Mouse (Mus musculus): ENCODE results near the gene Klrg1. TPM values are rescaled to one million over a fixed set of nuclear protein-coding genes. Genes with fewer than 3 reads are reported as not detected.
A peak's percentile ranks its signal among the peaks of the same experiment; 100 is the strongest.

Klrg1 gene
- polyA plus RNA-seq, 1 experiment = not detected

GRCm38 (mm10) chr6:122291264-122291663, 8.6 kb upstream of the Klrg1 start:
- H3K36me3 ChIP-seq (ENCODE audit: control insufficient read depth, insufficient read depth) = no peaks in the 10 kb centered on the region
- TF ChIP-seq CEBPB (IDR thresholded peaks at IDR 0.05; ENCODE audit: insufficient read depth, poor library complexity, severe bottlenecking) (no peak), MYOD1 (IDR thresholded peaks at IDR 0.05; ENCODE audit: control insufficient read depth in 1 of 3, insufficient read length in 2 of 3, low read depth in 2 of 3) (peak in 1 of 3 experiments; percentile 29)
- H3K79me2 ChIP-seq (ENCODE audit: control insufficient read depth, insufficient read depth) = no peaks in the 10 kb centered on the region
- H3K4me3 ChIP-seq = no peak overlapping the region
- H3ac ChIP-seq (ENCODE audit: control insufficient read depth, insufficient read length) = no peak overlapping the region
- no peak overlapping the region for H3K4me2 ChIP-seq (ENCODE audit: low read depth)
- no peaks in the 10 kb centered on the region for H3K27me3 ChIP-seq (ENCODE audit: control insufficient read depth, insufficient read depth, insufficient read length)

- H3K4me3 ChIP-seq = no peak overlapping the region
- no peak for TF ChIP-seq REST (IDR thresholded peaks at IDR 0.05; ENCODE audit: insufficient read depth, insufficient read length)
- no peak for TF ChIP-seq POLR2AphosphoS2 (IDR thresholded peaks at IDR 0.05; ENCODE audit: insufficient read length, low read depth)
- TF ChIP-seq E2F4 (IDR thresholded peaks at IDR 0.05; ENCODE audit: insufficient read depth) = no peak
- TF ChIP-seq CEBPB (IDR thresholded peaks at IDR 0.05; ENCODE audit: insufficient read depth, poor library complexity, severe bottlenecking) = no peak
- no peak for TF ChIP-seq USF1 (IDR thresholded peaks at IDR 0.05; ENCODE audit: low read depth)
- no peak for TF ChIP-seq TCF3 (IDR thresholded peaks at IDR 0.05; ENCODE audit: insufficient read length, low read depth)
- no peak for TF ChIP-seq MYOD1 (IDR thresholded peaks at IDR 0.05; ENCODE audit: control insufficient read depth in 1 of 3, insufficient read length in 2 of 3, low read depth in 2 of 3)
- no peak for TF ChIP-seq TCF12 (IDR thresholded peaks at IDR 0.05; ENCODE audit: insufficient read depth, poor library complexity, severe bottlenecking)
- TF ChIP-seq SRF (IDR thresholded peaks at IDR 0.05; ENCODE audit: control insufficient read depth, insufficient read length, low read depth) = no peak
- no peak for TF ChIP-seq MAX (IDR thresholded peaks at IDR 0.05; ENCODE audit: low read depth)
- no peak for TF ChIP-seq MYOG (IDR thresholded peaks at IDR 0.05; ENCODE audit: control insufficient read depth in 1 of 3, insufficient read depth in 1 of 3, insufficient read length in 2 of 3, low read depth in 2 of 3)
- TF ChIP-seq POLR2A (IDR thresholded peaks at IDR 0.05; ENCODE audit: insufficient read length, low read depth) = no peak
- H3K36me3 ChIP-seq (ENCODE audit: control insufficient read depth, insufficient read depth) = no peaks in the 10 kb centered on the region
- H3K79me2 ChIP-seq (ENCODE audit: control insufficient read depth, insufficient read depth) = no peaks in the 10 kb centered on the region
- no peak overlapping the region for H3K4me2 ChIP-seq (ENCODE audit: low read depth)
- H3ac ChIP-seq (ENCODE audit: control insufficient read depth, insufficient read length) = no peak overlapping the region
- H3K27me3 ChIP-seq (ENCODE audit: control insufficient read depth, insufficient read depth, insufficient read length) = no peaks in the 10 kb centered on the region
Measured at GRCm38 (mm10) chr6:122290253-122290652, 7.6 kb upstream of the Klrg1 start.

GRCm38 (mm10) chr6:122289313-122289712, 6.6 kb upstream of the Klrg1 start:
- Histone ChIP-seq H3K4me3 (no peak overlapping the region), H3K36me3 (ENCODE audit: control insufficient read depth, insufficient read depth) (no peaks in the 10 kb centered on the region), H3K27me3 (ENCODE audit: control insufficient read depth, insufficient read depth, insufficient read length) (no peaks in the 10 kb centered on the region), H3K79me2 (ENCODE audit: control insufficient read depth, insufficient read depth) (no peaks in the 10 kb centered on the region), H3ac (ENCODE audit: control insufficient read depth, insufficient read length) (no peak overlapping the region), H3K4me2 (ENCODE audit: low read depth) (no peak overlapping the region)
- no peak for TF ChIP-seq MYOD1 (IDR thresholded peaks at IDR 0.05; ENCODE audit: control insufficient read depth in 1 of 3, insufficient read length in 2 of 3, low read depth in 2 of 3)
- TF ChIP-seq REST (IDR thresholded peaks at IDR 0.05; ENCODE audit: insufficient read depth, insufficient read length) = no peak
- TF ChIP-seq E2F4 (IDR thresholded peaks at IDR 0.05; ENCODE audit: insufficient read depth) = no peak
- TF ChIP-seq CEBPB (IDR thresholded peaks at IDR 0.05; ENCODE audit: insufficient read depth, poor library complexity, severe bottlenecking) = no peak
- TF ChIP-seq SRF (IDR thresholded peaks at IDR 0.05; ENCODE audit: control insufficient read depth, insufficient read length, low read depth) = no peak
- TF ChIP-seq TCF3 (IDR thresholded peaks at IDR 0.05; ENCODE audit: insufficient read length, low read depth) = no peak
- no peak for TF ChIP-seq MAX (IDR thresholded peaks at IDR 0.05; ENCODE audit: low read depth)
- TF ChIP-seq TCF12 (IDR thresholded peaks at IDR 0.05; ENCODE audit: insufficient read depth, poor library complexity, severe bottlenecking) = no peak

GRCm38 (mm10) chr6:122288263-122288662, 5.6 kb upstream of the Klrg1 start:
- no peak overlapping the region for H3K4me2 ChIP-seq (ENCODE audit: low read depth)
- no peak overlapping the region for H3ac ChIP-seq (ENCODE audit: control insufficient read depth, insufficient read length)
- H3K27me3 ChIP-seq (ENCODE audit: control insufficient read depth, insufficient read depth, insufficient read length) = no peaks in the 10 kb centered on the region
- H3K4me3 ChIP-seq = no peak overlapping the region
- H3K79me2 ChIP-seq (ENCODE audit: control insufficient read depth, insufficient read depth) = no peaks in the 10 kb centered on the region
- TF ChIP-seq MYOG (IDR thresholded peaks at IDR 0.05; ENCODE audit: control insufficient read depth in 1 of 3, insufficient read depth in 1 of 3, insufficient read length in 2 of 3, low read depth in 2 of 3) (no peak), MYOD1 (IDR thresholded peaks at IDR 0.05; ENCODE audit: control insufficient read depth in 1 of 3, insufficient read length in 2 of 3, low read depth in 2 of 3) (no peak), REST (IDR thresholded peaks at IDR 0.05; ENCODE audit: insufficient read depth, insufficient read length) (no peak), E2F4 (IDR thresholded peaks at IDR 0.05; ENCODE audit: insufficient read depth) (no peak), POLR2AphosphoS2 (IDR thresholded peaks at IDR 0.05; ENCODE audit: insufficient read length, low read depth) (no peak), TCF3 (IDR thresholded peaks at IDR 0.05; ENCODE audit: insufficient read length, low read depth) (no peak)
- no peaks in the 10 kb centered on the region for H3K36me3 ChIP-seq (ENCODE audit: control insufficient read depth, insufficient read depth)

- Histone ChIP-seq H3K36me3 (ENCODE audit: control insufficient read depth, insufficient read depth) (no peaks in the 10 kb centered on the region), H3K4me3 (no peak overlapping the region), H3ac (ENCODE audit: control insufficient read depth, insufficient read length) (no peak overlapping the region), H3K4me2 (ENCODE audit: low read depth) (no peak overlapping the region), H3K27me3 (ENCODE audit: control insufficient read depth, insufficient read depth, insufficient read length) (no peaks in the 10 kb centered on the region), H3K79me2 (ENCODE audit: control insufficient read depth, insufficient read depth) (no peaks in the 10 kb centered on the region)
- TF ChIP-seq MYOD1 (IDR thresholded peaks at IDR 0.05; ENCODE audit: control insufficient read depth in 1 of 3, insufficient read length in 2 of 3, low read depth in 2 of 3) (no peak), REST (IDR thresholded peaks at IDR 0.05; ENCODE audit: insufficient read depth, insufficient read length) (no peak), MYOG (IDR thresholded peaks at IDR 0.05; ENCODE audit: control insufficient read depth in 1 of 3, insufficient read depth in 1 of 3, insufficient read length in 2 of 3, low read depth in 2 of 3) (no peak), POLR2A (IDR thresholded peaks at IDR 0.05; ENCODE audit: insufficient read length, low read depth) (no peak), TCF3 (IDR thresholded peaks at IDR 0.05; ENCODE audit: insufficient read length, low read depth) (no peak), CEBPB (IDR thresholded peaks at IDR 0.05; ENCODE audit: insufficient read depth, poor library complexity, severe bottlenecking) (no peak), USF1 (IDR thresholded peaks at IDR 0.05; ENCODE audit: low read depth) (no peak), SRF (IDR thresholded peaks at IDR 0.05; ENCODE audit: control insufficient read depth, insufficient read length, low read depth) (no peak), E2F4 (IDR thresholded peaks at IDR 0.05; ENCODE audit: insufficient read depth) (no peak), TCF12 (IDR thresholded peaks at IDR 0.05; ENCODE audit: insufficient read depth, poor library complexity, severe bottlenecking) (no peak), MAX (IDR thresholded peaks at IDR 0.05; ENCODE audit: low read depth) (no peak), POLR2AphosphoS2 (IDR thresholded peaks at IDR 0.05; ENCODE audit: insufficient read length, low read depth) (no peak)
Measured at GRCm38 (mm10) chr6:122284823-122285222, 2.1 kb upstream of the Klrg1 start.
